Mouse (Mus musculus) hindbrain, embryonic 13.5 days (tissue): ENCODE data around the gene Inpp5d. TPM values are rescaled to one million over a fixed set of nuclear protein-coding genes. Genes with fewer than 3 reads are reported as not detected.
A peak's percentile ranks its signal among the peaks of the same experiment; 100 is the strongest.

Experiments
- ATAC-seq: fragments of 200-750 bp; cut with Nextera tagmentation; 2 replicates; pipeline ENCODE4 v1.8.0; 2017; ENCODE audit warnings: moderate TSS enrichment; ENCODE audit not compliant: low FRiP score
- H3K27ac ChIP-seq: fragments of 300-500 bp; sonication (generic); 2 replicates; pipeline ENCODE4 v1.5.1; 2015; ENCODE audit warnings: inconsistent platforms, mild to moderate bottlenecking, moderate library complexity
- H3K27me3 ChIP-seq: fragments of 300-500 bp; sonication (generic); 2 replicates; pipeline ENCODE4 v1.6.1; 2015; ENCODE audit warnings: mild to moderate bottlenecking, inconsistent platforms
- H3K36me3 ChIP-seq: fragments of 300-500 bp; sonication (generic); 2 replicates; pipeline ENCODE4 v1.6.1; 2015; ENCODE audit warnings: mild to moderate bottlenecking, inconsistent platforms
- H3K4me1 ChIP-seq: fragments of 300-500 bp; sonication (generic); replicated peaks from 2 replicates; pipeline ENCODE4 v1.6.1; 2015; ENCODE audit warnings: inconsistent platforms
- H3K4me2 ChIP-seq: fragments of 300-500 bp; sonication (generic); 2 replicates; pipeline ENCODE4 v1.6.1; 2015; ENCODE audit warnings: inconsistent platforms, mild to moderate bottlenecking, moderate library complexity
- H3K4me3 ChIP-seq: fragments of 300-500 bp; sonication (generic); 2 replicates; pipeline ENCODE4 v1.5.1; 2015; ENCODE audit warnings: mild to moderate bottlenecking, inconsistent platforms
- H3K9ac ChIP-seq: fragments of 300-500 bp; sonication (generic); 2 replicates; pipeline ENCODE4 v1.6.1; 2015; ENCODE audit warnings: mild to moderate bottlenecking, inconsistent platforms
- H3K9me3 ChIP-seq: fragments of 300-500 bp; sonication (generic); 2 replicates; pipeline ENCODE4 v1.6.1; 2016; ENCODE audit warnings: inconsistent platforms
- WGBS: fragments of 180-500 bp; shearing (Covaris S2); methylation state at CpG from one replicate; pipeline ENCODE4 v1.1.7; 2015; 5-methylcytosine and 5-hydroxymethylcytosine counted together
- polyA plus RNA-seq: library from polyadenylated mRNA; unstranded; fragments of >200 nt; fragmentation: Nextera tagmentation; extraction: Ambion mirVana; gene quantifications from 2 replicates; pipeline ENCODE4 v1.2.1, GENCODE M21; 2015

Gene Inpp5d
- polyA plus RNA-seq, 1 experiment from 2014 or later: 4.1 TPM

- H3K36me3 ChIP-seq: no peaks in the 10 kb centered on the region
- H3K4me1 ChIP-seq: no peaks in the 10 kb centered on the region
- H3K27me3 ChIP-seq: no peaks in the 10 kb centered on the region
- 93% methylated on average over 5 of the region's 5 CpGs for WGBS
- no peak overlapping the region for H3K27ac ChIP-seq
- H3K4me3 ChIP-seq: no peak overlapping the region
- no peak overlapping the region for H3K9ac ChIP-seq
- no peak for ATAC-seq
- no peak overlapping the region for H3K4me2 ChIP-seq
- no peaks in the 10 kb centered on the region for H3K9me3 ChIP-seq
Observed at GRCm38 (mm10) chr1:87603389-87603788, 16.7 kb upstream of the Inpp5d start.

GRCm38 (mm10) chr1:87605296-87605695, 14.8 kb upstream of the Inpp5d start:
- ATAC-seq: no peak
- Histone ChIP-seq H3K9me3 (no peaks in the 10 kb centered on the region), H3K9ac (no peak overlapping the region), H3K36me3 (no peaks in the 10 kb centered on the region), H3K4me2 (no peak overlapping the region), H3K27ac (no peak overlapping the region), H3K4me3 (no peak overlapping the region), H3K4me1 (no peaks in the 10 kb centered on the region), H3K27me3 (no peaks in the 10 kb centered on the region)
- 93% methylated on average over 2 of the region's 2 CpGs for WGBS

GRCm38 (mm10) chr1:87607385-87608091, 12.6 kb upstream of the Inpp5d start:
- Histone ChIP-seq H3K36me3 (no peaks in the 10 kb centered on the region), H3K4me1 (no peaks in the 10 kb centered on the region), H3K9ac (no peak overlapping the region), H3K27me3 (no peaks in the 10 kb centered on the region), H3K4me2 (no peak overlapping the region), H3K9me3 (no peaks in the 10 kb centered on the region), H3K27ac (no peak overlapping the region), H3K4me3 (no peak overlapping the region)
- 75% methylated on average over 21 of the region's 21 CpGs for WGBS
- peak; percentile 61; the same call in 1 of the 2 replicates for ATAC-seq

GRCm38 (mm10) chr1:87608416-87609046, 11.6 kb upstream of the Inpp5d start:
- no peaks in the 10 kb centered on the region for H3K9me3 ChIP-seq
- H3K4me2 ChIP-seq: no peak overlapping the region
- no peak overlapping the region for H3K27ac ChIP-seq
- no peak overlapping the region for H3K9ac ChIP-seq
- whole genome bisulfite sequencing: 29% methylated on average over 7 of the region's 7 CpGs
- no peaks in the 10 kb centered on the region for H3K4me1 ChIP-seq
- no peak overlapping the region for H3K4me3 ChIP-seq
- H3K36me3 ChIP-seq: no peaks in the 10 kb centered on the region
- H3K27me3 ChIP-seq: no peaks in the 10 kb centered on the region
- ATAC-seq: no peak

GRCm38 (mm10) chr1:87614576-87615295, 5.4 kb upstream of the Inpp5d start:
- no peak for ATAC-seq
- 92% methylated on average over 2 of the region's 2 CpGs for WGBS
- no peaks in the 10 kb centered on the region for H3K36me3 ChIP-seq

GRCm38 (mm10) chr1:87620693-87621092, 581 bp downstream of the Inpp5d start:
- ATAC-seq: no peak
- Histone ChIP-seq H3K36me3 (no peaks in the 10 kb centered on the region), H3K27ac (no peak overlapping the region), H3K9ac (no peak overlapping the region), H3K4me3 (0 out of 2 replicates have a peak overlapping the region, but pooled peaks have one; percentile 3), H3K27me3 (no peaks in the 10 kb centered on the region), H3K4me1 (no peaks in the 10 kb centered on the region), H3K4me2 (peak overlapping the region; percentile 25; the same call in 1 of the 2 replicates), H3K9me3 (0 out of 2 replicates have a peak, but pooled peaks cover 4% of the 10 kb centered on the region)
- 83% methylated on average over 6 of the region's 6 CpGs for WGBS

More at GRCm38 (mm10) chr1:87614576-87615295, 5.4 kb upstream of the Inpp5d start:
- H3K4me1 ChIP-seq: no peaks in the 10 kb centered on the region
- 0 out of 2 replicates have a peak, but pooled peaks cover 4% of the 10 kb centered on the region for H3K9me3 ChIP-seq
- no peak overlapping the region for H3K4me3 ChIP-seq
- no peaks in the 10 kb centered on the region for H3K27me3 ChIP-seq
- H3K4me2 ChIP-seq: no peak overlapping the region
- no peak overlapping the region for H3K9ac ChIP-seq
- no peak overlapping the region for H3K27ac ChIP-seq

GRCm38 (mm10) chr1:87621146-87621857, 1.2 kb downstream of the Inpp5d start:
- Histone ChIP-seq H3K4me3 (no peak overlapping the region), H3K4me1 (no peaks in the 10 kb centered on the region), H3K9ac (no peak overlapping the region), H3K4me2 (peak overlapping the region; percentile 25; the same call in 1 of the 2 replicates), H3K27me3 (no peaks in the 10 kb centered on the region), H3K36me3 (no peaks in the 10 kb centered on the region), H3K27ac (no peak overlapping the region), H3K9me3 (0 out of 2 replicates have a peak, but pooled peaks cover 4% of the 10 kb centered on the region)
- ATAC-seq: no peak
- WGBS: 88% methylated on average over 9 of the region's 9 CpGs

- H3K27ac ChIP-seq: no peak overlapping the region
- H3K4me1 ChIP-seq: no peaks in the 10 kb centered on the region
- H3K4me3 ChIP-seq: no peak overlapping the region
- WGBS: 59% methylated on average over 3 of the region's 3 CpGs
- no peak overlapping the region for H3K9ac ChIP-seq
- H3K27me3 ChIP-seq: no peaks in the 10 kb centered on the region
- H3K9me3 ChIP-seq: 0 out of 2 replicates have a peak, but pooled peaks cover under 1% of the 10 kb centered on the region
- 0 out of 2 replicates have a peak overlapping the region, but pooled peaks have one; percentile 25 for H3K4me2 ChIP-seq
- ATAC-seq: no peak
- no peaks in the 10 kb centered on the region for H3K36me3 ChIP-seq
Observed at GRCm38 (mm10) chr1:87621858-87622279, 1.8 kb downstream of the Inpp5d start.

- Histone ChIP-seq H3K36me3 (no peaks in the 10 kb centered on the region), H3K9me3 (no peaks in the 10 kb centered on the region), H3K27ac (no peak overlapping the region), H3K4me1 (no peaks in the 10 kb centered on the region), H3K4me3 (no peak overlapping the region), H3K27me3 (no peaks in the 10 kb centered on the region), H3K4me2 (no peak overlapping the region), H3K9ac (no peak overlapping the region)
- WGBS: 81% methylated on average over 1 of the region's 1 CpGs
- no peak for ATAC-seq
Observed at GRCm38 (mm10) chr1:87623977-87624666, 4.0 kb downstream of the Inpp5d start.

GRCm38 (mm10) chr1:87624826-87625225, 4.7 kb downstream of the Inpp5d start:
- Histone ChIP-seq H3K36me3 (no peaks in the 10 kb centered on the region), H3K4me2 (no peak overlapping the region), H3K27me3 (no peaks in the 10 kb centered on the region), H3K27ac (no peak overlapping the region), H3K9me3 (no peaks in the 10 kb centered on the region), H3K4me3 (no peak overlapping the region), H3K4me1 (no peaks in the 10 kb centered on the region), H3K9ac (no peak overlapping the region)
- no peak for ATAC-seq
- whole genome bisulfite sequencing: 87% methylated on average over 2 of the region's 2 CpGs

GRCm38 (mm10) chr1:87625254-87626025, 5.3 kb downstream of the Inpp5d start:
- Histone ChIP-seq H3K27ac (no peak overlapping the region), H3K4me2 (no peak overlapping the region), H3K36me3 (no peaks in the 10 kb centered on the region), H3K4me1 (no peaks in the 10 kb centered on the region), H3K9me3 (no peaks in the 10 kb centered on the region), H3K27me3 (no peaks in the 10 kb centered on the region), H3K9ac (no peak overlapping the region), H3K4me3 (no peak overlapping the region)
- 76% methylated on average over 6 of the region's 6 CpGs for WGBS
- ATAC-seq: no peak
